Mouse (Mus musculus): ENCODE results near the gene Ifit3. TPM values are rescaled to one million over a fixed set of nuclear protein-coding genes. Genes with fewer than 3 reads are reported as not detected.

Ifit3 gene
- polyA plus RNA-seq, 1 experiment from 2014 or later: 29.7 TPM

GRCm38 (mm10) chr19:34620871-34621270 is 37.5 kb downstream of the Ifit3 start:
- POLR2A ChIA-PET: no interaction called here
- in situ Hi-C loops (cut with MboI; ENCODE audit: low pct_unique_long_range_greater_than_20kb): loop anchor here (10.0 kb wide), 1 partner anchor 286 kb away; no protein-coding TSS in a partner anchor
- H3K27me3 ChIP-seq: peaks cover 9% of the 10 kb centered on the region
- ATAC-seq: no peak
- CTCF ChIA-PET: interaction anchor here (1.8 kb wide), 1 partner anchor 70 kb away, joined by 6 read pairs; the partner anchor contains the start of gene Ifit2
- no peak for DNase-seq (ENCODE audit: low read depth, low spot score)
- TF ChIP-seq CTCF (IDR thresholded peaks at IDR 0.05): no peak

- in situ Hi-C loops (cut with MboI; ENCODE audit: low pct_unique_long_range_greater_than_20kb): loop anchor here (10.0 kb wide), 1 partner anchor 289 kb away; no protein-coding TSS in a partner anchor
- CTCF ChIA-PET: no interaction called here
Observed at GRCm38 (mm10) chr19:34623781-34624180, 40.5 kb downstream of the Ifit3 start.

GRCm38 (mm10) chr19:34624663-34625062 is 41.3 kb downstream of the Ifit3 start:
- in situ Hi-C loops (cut with MboI; ENCODE audit: low pct_unique_long_range_greater_than_20kb): loop anchor here (5.0 to 10.0 kb wide), 2 partner anchors 77 to 290 kb away; no protein-coding TSS in a partner anchor
- DNase-seq (ENCODE audit: low read depth, low spot score): no peak
- TF ChIP-seq CTCF (IDR thresholded peaks at IDR 0.05): no peak
- ChIA-PET POLR2A (no interaction called here), CTCF (no interaction called here)
- no peak for ATAC-seq
- peaks cover 23% of the 10 kb centered on the region for H3K27me3 ChIP-seq

More at GRCm38 (mm10) chr19:34623781-34624180, 40.5 kb downstream of the Ifit3 start:
- ATAC-seq (no peak), DNase-seq (ENCODE audit: low read depth, low spot score) (no peak)
- POLR2A ChIA-PET: interaction anchor here (0.8 kb wide), 1 partner anchor 11 kb away, joined by 3 read pairs; no protein-coding TSS in a partner anchor
- TF ChIP-seq CTCF (IDR thresholded peaks at IDR 0.05): no peak
- peaks cover 23% of the 10 kb centered on the region for H3K27me3 ChIP-seq

GRCm38 (mm10) chr19:34627496-34627895 is 44.2 kb downstream of the Ifit3 start:
- H3K27me3 ChIP-seq: peaks cover 23% of the 10 kb centered on the region
- ChIA-PET CTCF (interaction anchor here (1.4 to 3.7 kb wide), 4 partner anchors 9 to 101 kb away, joined by 3 to 31 read pairs (median 5); partner anchors contain the start of genes Ifit2 and Lipa), POLR2A (no interaction called here)
- no peak for TF ChIP-seq CTCF (IDR thresholded peaks at IDR 0.05)
- in situ Hi-C loops (cut with MboI; ENCODE audit: low pct_unique_long_range_greater_than_20kb): loop anchor here (5.0 to 10.0 kb wide), 2 partner anchors 80 to 293 kb away; no protein-coding TSS in a partner anchor
- DNase-seq (ENCODE audit: low read depth, low spot score) (no peak), ATAC-seq (no peak)

GRCm38 (mm10) chr19:34631487-34631886 is 48.2 kb downstream of the Ifit3 start:
- DNase-seq (ENCODE audit: low read depth, low spot score) (no peak), ATAC-seq (no peak)
- ChIA-PET CTCF (interaction anchor here (1.1 to 1.2 kb wide), 2 partner anchors 61 to 81 kb away, joined by 3 to 4 read pairs; partner anchors contain the start of gene Ifit2), POLR2A (no interaction called here)
- no peak for TF ChIP-seq CTCF (IDR thresholded peaks at IDR 0.05)
- in situ Hi-C loops (cut with MboI; ENCODE audit: low pct_unique_long_range_greater_than_20kb): no loop called here
- peaks cover 11% of the 10 kb centered on the region for H3K27me3 ChIP-seq

GRCm38 (mm10) chr19:34633484-34633883 is 50.2 kb downstream of the Ifit3 start:
- POLR2A ChIA-PET: no interaction called here
- CTCF ChIA-PET: no interaction called here
- ATAC-seq (no peak), DNase-seq (ENCODE audit: low read depth, low spot score) (no peak)
- H3K27me3 ChIP-seq: no peaks in the 10 kb centered on the region
- in situ Hi-C loops (cut with MboI; ENCODE audit: low pct_unique_long_range_greater_than_20kb): no loop called here
- TF ChIP-seq CTCF (IDR thresholded peaks at IDR 0.05): no peak

GRCm38 (mm10) chr19:34636933-34637557 is 53.7 kb downstream of the Ifit3 start:
- in situ Hi-C loops (cut with MboI; ENCODE audit: low pct_unique_long_range_greater_than_20kb): no loop called here
- peak; percentile 90 for TF ChIP-seq CTCF (IDR thresholded peaks at IDR 0.05)
- CTCF ChIA-PET: interaction anchor here (0.9 to 4.4 kb wide), 19 partner anchors 8 to 394 kb away, joined by 3 to 32 read pairs (median 6); partner anchors contain the start of genes Ifit2 and Lipa

More at GRCm38 (mm10) chr19:34636933-34637557, 53.7 kb downstream of the Ifit3 start:
- POLR2A ChIA-PET: interaction anchor here (2.0 kb wide), 1 partner anchor 86 kb away, joined by 7 read pairs; the partner anchor contains the start of gene Ifit2
- H3K27me3 ChIP-seq: peaks cover 3% of the 10 kb centered on the region
- no peak for DNase-seq (ENCODE audit: low read depth, low spot score)
- ATAC-seq: peak; percentile 75

Other genes with a start within 250 kb of the Ifit3 start
- not detected for gene Ch25h, start 108.4 kb upstream of the Ifit3 start, polyA plus RNA-seq (2021)
- 85.1 TPM for gene Lipa, start 56.1 kb upstream of the Ifit3 start, polyA plus RNA-seq (2021)
- gene Ifit2, start 32.8 kb upstream of the Ifit3 start, polyA plus RNA-seq (2021): 26.0 TPM
- gene Ifit1bl1, start 18.4 kb downstream of the Ifit3 start, polyA plus RNA-seq (2021): 0.41 TPM
- 9.5 TPM for gene Ifit3b, start 24.4 kb downstream of the Ifit3 start, polyA plus RNA-seq (2021)
- gene Ifit1bl2, start 57.2 kb downstream of the Ifit3 start, polyA plus RNA-seq (2021): 0.24 TPM
- gene Ifit1, start 57.3 kb downstream of the Ifit3 start, polyA plus RNA-seq (2021): 2.3 TPM
- 0.19 TPM for gene Slc16a12, start 163.8 kb downstream of the Ifit3 start, polyA plus RNA-seq (2021)